Mouse (Mus musculus): ENCODE data around the gene Osbpl5. TPM values are rescaled to one million over a fixed set of nuclear protein-coding genes. Genes with fewer than 3 reads are reported as not detected.

Gene Osbpl5
- polyA plus RNA-seq, 2 experiments, result 51.3 to 60.4 TPM

DNA sequence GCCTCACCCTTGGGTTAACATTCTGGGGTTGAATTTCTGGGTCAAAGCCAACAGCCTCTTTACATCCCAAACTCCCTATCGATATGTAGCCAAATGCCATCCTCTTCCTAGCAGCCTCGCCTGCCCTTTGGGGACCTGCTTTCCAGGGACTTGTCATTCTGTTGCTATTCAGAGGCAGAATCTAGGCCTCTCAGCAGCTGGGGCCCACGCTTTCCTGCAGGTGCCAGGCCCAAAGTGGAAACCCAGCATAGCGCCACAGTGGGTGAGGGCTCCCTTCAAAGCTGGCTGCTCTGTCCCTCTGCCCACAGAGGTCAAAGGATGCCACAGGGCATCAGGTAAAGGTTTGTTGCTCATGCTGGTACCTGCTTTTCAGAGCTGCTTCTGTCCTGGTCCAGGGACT lies 23.0 kb downstream of the Osbpl5 start:
- H3K4me1 ChIP-seq (ENCODE audit: control insufficient read depth, insufficient read depth, low read length), result peaks cover 10% of the 10 kb centered on the region
- no peak overlapping the region for H3K9ac ChIP-seq (ENCODE audit: low read depth, low read length, severe bottlenecking)
- peaks cover 17% of the 10 kb centered on the region for H3K36me3 ChIP-seq (ENCODE audit: control insufficient read depth, insufficient read depth, low read length)
- ATAC-seq (ENCODE audit: low FRiP score, low read depth), result no peak
- DNase-seq (ENCODE audit: low spot score), result no peak
- no peak for TF ChIP-seq POLR2A (IDR thresholded peaks at IDR 0.05; ENCODE audit: borderline replicate concordance, extremely low read depth, insufficient read depth, insufficient read length)
- 91% methylated on average over 4 of the region's 4 CpGs for WGBS
- no peak overlapping the region for H3K4me2 ChIP-seq (replicated peaks; ENCODE audit: low read depth, low read length, severe bottlenecking)
- no peak overlapping the region for H3K27ac ChIP-seq (replicated peaks; ENCODE audit: low read depth, low read length)
- no peaks in the 10 kb centered on the region for H3K27me3 ChIP-seq (ENCODE audit: control insufficient read depth, insufficient read depth, low read length)
- H3K4me3 ChIP-seq (replicated peaks; ENCODE audit: low read length), result no peak overlapping the region
- H3K9me3 ChIP-seq (ENCODE audit: control insufficient read depth, low read length), result no peaks in the 10 kb centered on the region

DNA sequence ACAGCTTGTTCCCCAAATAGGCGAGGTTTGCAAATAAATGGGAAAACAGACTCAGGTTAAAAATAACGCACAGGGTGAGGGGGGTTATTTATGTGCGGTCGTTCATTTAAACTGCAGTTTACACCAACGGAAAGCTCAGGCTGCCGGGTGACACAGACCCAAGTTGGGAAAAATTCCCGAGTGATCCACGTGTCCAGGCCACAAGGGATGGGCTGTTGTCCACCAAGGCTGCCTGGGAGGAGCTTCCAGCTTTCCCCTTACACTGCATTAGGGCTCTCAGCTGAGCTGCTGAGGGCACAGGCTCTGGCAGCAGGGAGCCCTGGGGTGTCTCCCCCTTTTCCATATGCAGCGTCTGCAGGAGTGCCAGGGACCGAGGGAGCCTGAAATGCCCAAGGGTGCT lies 26.9 kb downstream of the Osbpl5 start:
- no peak for TF ChIP-seq POLR2A (IDR thresholded peaks at IDR 0.05; ENCODE audit: borderline replicate concordance, extremely low read depth, insufficient read depth, insufficient read length)
- ATAC-seq (ENCODE audit: low FRiP score, low read depth) (no peak), DNase-seq (ENCODE audit: low spot score) (no peak)
- peaks cover 20% of the 10 kb centered on the region for H3K36me3 ChIP-seq (ENCODE audit: control insufficient read depth, insufficient read depth, low read length)
- no peaks in the 10 kb centered on the region; the same call in 1 of the 2 replicates for H3K4me1 ChIP-seq (ENCODE audit: control insufficient read depth, insufficient read depth, low read length)
- H3K27ac ChIP-seq (replicated peaks; ENCODE audit: low read depth, low read length), result no peak overlapping the region; the same call in 1 of the 2 replicates
- H3K27me3 ChIP-seq (ENCODE audit: control insufficient read depth, insufficient read depth, low read length), result no peaks in the 10 kb centered on the region
- 61% methylated on average over 10 of the region's 10 CpGs for WGBS
- H3K4me3 ChIP-seq (replicated peaks; ENCODE audit: low read length), result no peak overlapping the region
- no peak overlapping the region for H3K4me2 ChIP-seq (replicated peaks; ENCODE audit: low read depth, low read length, severe bottlenecking)
- H3K9me3 ChIP-seq (ENCODE audit: control insufficient read depth, low read length), result no peaks in the 10 kb centered on the region
- no peak overlapping the region for H3K9ac ChIP-seq (ENCODE audit: low read depth, low read length, severe bottlenecking)

GRCm38 (mm10) chr7:143726396-143726795 lies 30.4 kb downstream of the Osbpl5 start:
- H3K4me3 ChIP-seq (replicated peaks; ENCODE audit: low read length), result no peak overlapping the region
- H3K36me3 ChIP-seq (ENCODE audit: control insufficient read depth, insufficient read depth, low read length), result peaks cover 4% of the 10 kb centered on the region; the same call in 1 of the 2 replicates
- no peak for TF ChIP-seq POLR2A (IDR thresholded peaks at IDR 0.05; ENCODE audit: borderline replicate concordance, extremely low read depth, insufficient read depth, insufficient read length)
- no peaks in the 10 kb centered on the region; the same call in 1 of the 2 replicates for H3K4me1 ChIP-seq (ENCODE audit: control insufficient read depth, insufficient read depth, low read length)
- H3K9me3 ChIP-seq (ENCODE audit: control insufficient read depth, low read length), result no peaks in the 10 kb centered on the region
- DNase-seq (ENCODE audit: low spot score), result no peak
- 82% methylated on average over 4 of the region's 4 CpGs for WGBS
- ATAC-seq (ENCODE audit: low FRiP score, low read depth), result no peak
- H3K27ac ChIP-seq (replicated peaks; ENCODE audit: low read depth, low read length), result no peak overlapping the region
- no peaks in the 10 kb centered on the region for H3K27me3 ChIP-seq (ENCODE audit: control insufficient read depth, insufficient read depth, low read length)
- H3K9ac ChIP-seq (ENCODE audit: low read depth, low read length, severe bottlenecking), result no peak overlapping the region
- H3K4me2 ChIP-seq (replicated peaks; ENCODE audit: low read depth, low read length, severe bottlenecking), result no peak overlapping the region

GRCm38 (mm10) chr7:143723841-143724240 lies 32.9 kb downstream of the Osbpl5 start:
- H3K27ac ChIP-seq (replicated peaks; ENCODE audit: low read depth, low read length), result no peak overlapping the region
- peak; percentile 40 for DNase-seq (ENCODE audit: low spot score)
- no peaks in the 10 kb centered on the region for H3K4me1 ChIP-seq (ENCODE audit: control insufficient read depth, insufficient read depth, low read length)
- H3K4me2 ChIP-seq (replicated peaks; ENCODE audit: low read depth, low read length, severe bottlenecking), result no peak overlapping the region
- no peaks in the 10 kb centered on the region for H3K27me3 ChIP-seq (ENCODE audit: control insufficient read depth, insufficient read depth, low read length)
- H3K4me3 ChIP-seq (replicated peaks; ENCODE audit: low read length), result no peak overlapping the region
- no peak for ATAC-seq (ENCODE audit: low FRiP score, low read depth)
- H3K9me3 ChIP-seq (ENCODE audit: control insufficient read depth, low read length), result no peaks in the 10 kb centered on the region
- no peak overlapping the region for H3K9ac ChIP-seq (ENCODE audit: low read depth, low read length, severe bottlenecking)
- 80% methylated on average over 4 of the region's 4 CpGs for WGBS
- H3K36me3 ChIP-seq (ENCODE audit: control insufficient read depth, insufficient read depth, low read length), result peaks cover 4% of the 10 kb centered on the region; the same call in 1 of the 2 replicates
- TF ChIP-seq POLR2A (IDR thresholded peaks at IDR 0.05; ENCODE audit: borderline replicate concordance, extremely low read depth, insufficient read depth, insufficient read length), result no peak

DNA sequence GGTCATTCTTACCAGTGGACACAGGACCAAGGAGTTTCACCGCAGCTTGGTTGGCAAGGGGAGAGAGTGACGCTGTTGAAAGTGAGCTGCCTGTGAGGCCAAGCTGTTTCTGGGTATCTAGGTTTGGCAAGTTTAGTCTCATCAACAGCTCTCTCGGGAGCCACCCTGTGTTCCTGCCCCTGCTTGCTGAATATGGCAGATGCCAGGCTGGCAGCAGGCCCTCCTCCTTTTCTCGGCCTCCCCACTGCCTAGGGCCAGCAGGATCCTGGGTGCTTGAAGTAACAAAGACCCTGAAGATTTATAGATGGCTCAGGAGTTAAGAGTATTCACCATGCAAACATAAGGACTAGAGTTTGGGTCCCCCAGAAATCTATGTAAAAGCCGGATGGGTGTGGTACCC lies 34.1 kb downstream of the Osbpl5 start:
- Histone ChIP-seq H3K4me1 (ENCODE audit: control insufficient read depth, insufficient read depth, low read length) (no peaks in the 10 kb centered on the region), H3K27ac (replicated peaks; ENCODE audit: low read depth, low read length) (no peak overlapping the region), H3K27me3 (ENCODE audit: control insufficient read depth, insufficient read depth, low read length) (no peaks in the 10 kb centered on the region), H3K9me3 (ENCODE audit: control insufficient read depth, low read length) (no peaks in the 10 kb centered on the region), H3K36me3 (ENCODE audit: control insufficient read depth, insufficient read depth, low read length) (no peaks in the 10 kb centered on the region), H3K4me2 (replicated peaks; ENCODE audit: low read depth, low read length, severe bottlenecking) (no peak overlapping the region), H3K4me3 (replicated peaks; ENCODE audit: low read length) (no peak overlapping the region), H3K9ac (ENCODE audit: low read depth, low read length, severe bottlenecking) (no peak overlapping the region)
- WGBS, result 86% methylated on average over 5 of the region's 5 CpGs
- DNase-seq (ENCODE audit: low spot score) (no peak), ATAC-seq (ENCODE audit: low FRiP score, low read depth) (no peak)
- no peak for TF ChIP-seq POLR2A (IDR thresholded peaks at IDR 0.05; ENCODE audit: borderline replicate concordance, extremely low read depth, insufficient read depth, insufficient read length)

DNA sequence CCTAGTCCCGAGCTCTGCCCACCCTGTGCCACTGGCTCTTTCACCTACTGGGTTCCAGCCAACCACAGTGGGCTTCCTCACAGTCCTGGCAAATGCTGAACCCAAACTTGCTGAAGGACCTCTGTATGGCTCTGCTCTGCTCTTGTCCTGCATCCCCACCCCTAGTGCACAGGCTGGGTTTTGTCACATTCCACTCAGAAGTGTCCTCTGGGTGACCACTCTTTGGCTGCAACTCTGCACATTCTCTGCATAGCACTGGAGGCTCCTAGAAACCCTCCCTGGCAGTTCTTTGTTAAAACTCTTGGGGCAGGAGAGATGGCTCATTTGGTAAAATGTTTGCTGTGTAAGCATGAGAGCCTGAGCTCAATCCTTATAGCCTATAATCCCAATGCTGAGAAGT lies 39.0 kb downstream of the Osbpl5 start:
- Histone ChIP-seq H3K27me3 (ENCODE audit: control insufficient read depth, insufficient read depth, low read length) (no peaks in the 10 kb centered on the region), H3K4me3 (replicated peaks; ENCODE audit: low read length) (no peak overlapping the region), H3K4me2 (replicated peaks; ENCODE audit: low read depth, low read length, severe bottlenecking) (no peak overlapping the region), H3K27ac (replicated peaks; ENCODE audit: low read depth, low read length) (no peak overlapping the region), H3K4me1 (ENCODE audit: control insufficient read depth, insufficient read depth, low read length) (peaks cover 8% of the 10 kb centered on the region; the same call in 1 of the 2 replicates), H3K36me3 (ENCODE audit: control insufficient read depth, insufficient read depth, low read length) (peaks cover 21% of the 10 kb centered on the region), H3K9ac (ENCODE audit: low read depth, low read length, severe bottlenecking) (no peak overlapping the region), H3K9me3 (ENCODE audit: control insufficient read depth, low read length) (no peaks in the 10 kb centered on the region)
- WGBS, result 64% methylated on average over 1 of the region's 1 CpGs
- DNase-seq (ENCODE audit: low spot score), result no peak
- TF ChIP-seq POLR2A (IDR thresholded peaks at IDR 0.05; ENCODE audit: borderline replicate concordance, extremely low read depth, insufficient read depth, insufficient read length), result no peak
- ATAC-seq (ENCODE audit: low FRiP score, low read depth), result no peak

All from limb, embryonic 14.5 days (tissue).